Mouse (Mus musculus) MEL (cell line): ENCODE measurements around the gene Mfsd9. TPM values are rescaled to one million over a fixed set of nuclear protein-coding genes. Genes with fewer than 3 reads are reported as not detected.

Source experiments
- DNase-seq: peaks from one replicate; pipeline ENCODE4 v3.0.0; 2011; ENCODE audit warnings: low read depth, low spot score
- H3K27ac ChIP-seq: 2 replicates; pipeline ENCODE4 v1.5.1; 2012; ENCODE audit warnings: low read depth, mild to moderate bottlenecking, control low read depth, low read length, moderate library complexity; ENCODE audit not compliant: control insufficient read depth
- H3K27me3 ChIP-seq, 2 experiments: fragments of 150-350 bp in 1 of 2; sonication (generic) in 1 of 2; 2 replicates each; pipeline ENCODE4 v1.6.1; 2012; ENCODE audit warnings: low read length in 2 of 2, mild to moderate bottlenecking in 2 of 2, improper control_type of control experiment in 1 of 2, moderate library complexity in 1 of 2; ENCODE audit not compliant: insufficient read depth in 2 of 2, control insufficient read depth in 1 of 2
- H3K36me3 ChIP-seq, 2 experiments: 2 replicates each; pipeline ENCODE4 v1.6.1; 2012 to 2014; ENCODE audit warnings: low read length in 2 of 2, improper control_type of control experiment in 1 of 2, inconsistent platforms in 1 of 2, mild to moderate bottlenecking in 1 of 2; ENCODE audit not compliant: insufficient read depth in 2 of 2, control insufficient read depth in 1 of 2
- H3K4me1 ChIP-seq, 2 experiments: fragments of 150-350 bp in 1 of 2; sonication (generic) in 1 of 2; 2 replicates each; pipeline ENCODE4 v1.6.1; 2012; ENCODE audit warnings: low read length in 2 of 2, improper control_type of control experiment in 1 of 2, mild to moderate bottlenecking in 1 of 2; ENCODE audit not compliant: insufficient read depth in 2 of 2, control insufficient read depth in 1 of 2
- H3K4me3 ChIP-seq, 2 experiments: fragments of 150-350 bp in 1 of 2; sonication (generic) in 1 of 2; 2 replicates each; pipeline ENCODE4 v1.5.1; 2012; ENCODE audit warnings: low read depth in 2 of 2, low read length in 2 of 2, mild to moderate bottlenecking in 2 of 2, moderate library complexity in 2 of 2, control low read depth in 1 of 2, improper control_type of control experiment in 1 of 2; ENCODE audit not compliant: control insufficient read depth in 1 of 2, insufficient read depth in 1 of 2
- H3K79me2 ChIP-seq: 2 replicates; pipeline ENCODE4 v1.6.1; 2012; ENCODE audit warnings: mild to moderate bottlenecking, low read length, moderate library complexity; ENCODE audit not compliant: control insufficient read depth, poor library complexity, insufficient read depth
- H3K9ac ChIP-seq: 2 replicates; pipeline ENCODE4 v1.6.1; 2012; ENCODE audit warnings: low read depth, mild to moderate bottlenecking, control low read depth, low read length, moderate library complexity; ENCODE audit not compliant: control insufficient read depth, poor library complexity, severe bottlenecking
- H3K9me3 ChIP-seq: fragments of 150-350 bp; sonication (generic); replicated peaks from 2 replicates; pipeline ENCODE4 v1.6.1; 2012; ENCODE audit warnings: mild to moderate bottlenecking, low read length, improper control_type of control experiment, moderate library complexity; ENCODE audit not compliant: insufficient read depth
- CHD2 ChIP-seq: IDR thresholded peaks from 2 replicates; pipeline ENCODE4 v1.6.1; 2011; ENCODE audit warnings: low read length, improper control_type of control experiment
- ELF1 ChIP-seq: IDR thresholded peaks from 2 replicates; pipeline ENCODE4 v1.6.1; 2014; ENCODE audit warnings: low read depth, mild to moderate bottlenecking, inconsistent platforms, low read length, improper control_type of control experiment, moderate library complexity
- ETS1 ChIP-seq: IDR thresholded peaks from 2 replicates; pipeline ENCODE4 v1.6.1; 2012; ENCODE audit warnings: low read depth, mild to moderate bottlenecking, inconsistent platforms, low read length, improper control_type of control experiment, moderate library complexity
- GABPA ChIP-seq: IDR thresholded peaks from 2 replicates; pipeline ENCODE4 v1.6.1; 2012; ENCODE audit warnings: low read depth, mild to moderate bottlenecking, inconsistent platforms, low read length, improper control_type of control experiment, moderate library complexity
- HCFC1 ChIP-seq: IDR thresholded peaks from 2 replicates; pipeline ENCODE4 v1.6.1; 2012; ENCODE audit warnings: low read depth, mild to moderate bottlenecking, inconsistent platforms, low read length, improper control_type of control experiment, moderate library complexity
- JUND ChIP-seq: IDR thresholded peaks from 2 replicates; pipeline ENCODE4 v1.6.1; 2011; ENCODE audit warnings: low read depth, mild to moderate bottlenecking, improper control_type of control experiment, low read length
- MAFK ChIP-seq: IDR thresholded peaks from 2 replicates; pipeline ENCODE4 v1.6.1; 2011; ENCODE audit warnings: low read depth, mild to moderate bottlenecking, low read length, improper control_type of control experiment, borderline replicate concordance
- MAZ ChIP-seq: IDR thresholded peaks from 2 replicates; pipeline ENCODE4 v1.6.1; 2012; ENCODE audit warnings: low read depth, mild to moderate bottlenecking, inconsistent platforms, low read length, improper control_type of control experiment
- MYB ChIP-seq: IDR thresholded peaks from 2 replicates; pipeline ENCODE4 v1.6.1; 2011; ENCODE audit warnings: mild to moderate bottlenecking, low read depth, low read length, improper control_type of control experiment
- NELFE ChIP-seq: IDR thresholded peaks from 2 replicates; pipeline ENCODE4 v1.6.1; 2011; ENCODE audit warnings: low read depth, low read length, improper control_type of control experiment
- NRF1 ChIP-seq: IDR thresholded peaks from 2 replicates; pipeline ENCODE4 v1.6.1; 2014; ENCODE audit warnings: low read depth, mild to moderate bottlenecking, inconsistent platforms, low read length, improper control_type of control experiment, moderate library complexity; ENCODE audit not compliant: poor library complexity, insufficient read depth, severe bottlenecking
- POLR2A ChIP-seq, 2 experiments: IDR thresholded peaks; 2 replicates each; pipeline ENCODE4 v1.6.1; 2011 to 2012; ENCODE audit warnings: low read length in 2 of 2, mild to moderate bottlenecking in 2 of 2, control low read depth in 1 of 2, improper control_type of control experiment in 1 of 2, low read depth in 1 of 2, moderate library complexity in 1 of 2; ENCODE audit not compliant: control insufficient read depth in 1 of 2, insufficient read depth in 1 of 2, poor library complexity in 1 of 2
- RCOR1 ChIP-seq: IDR thresholded peaks from 2 replicates; pipeline ENCODE4 v1.6.1; 2012; ENCODE audit warnings: low read depth, mild to moderate bottlenecking, inconsistent platforms, low read length, improper control_type of control experiment
- SIN3A ChIP-seq: IDR thresholded peaks from 2 replicates; pipeline ENCODE4 v1.6.1; 2012; ENCODE audit warnings: low read length, improper control_type of control experiment, inconsistent platforms
- SMC3 ChIP-seq: IDR thresholded peaks from 2 replicates; pipeline ENCODE4 v1.6.1; 2011; ENCODE audit warnings: low read depth, low read length, improper control_type of control experiment
- TBP ChIP-seq: IDR thresholded peaks from 2 replicates; pipeline ENCODE4 v1.8.0; 2011; ENCODE audit warnings: low read depth, low read length, improper control_type of control experiment
- USF1 ChIP-seq: IDR thresholded peaks from 2 replicates; pipeline ENCODE4 v1.6.1; 2014; ENCODE audit warnings: low read depth, mild to moderate bottlenecking, inconsistent platforms, low read length, improper control_type of control experiment, moderate library complexity
- polyA plus RNA-seq, 2 experiments: library from polyadenylated mRNA; stranded (reverse) in 1 of 2; unstranded in 1 of 2; fragments of >175 nt in 1 of 2; fragments of >200 nt in 1 of 2; gene quantifications; 2 replicates each; pipeline versions ENCODE4 v1.2.1 to v1.2.4; 2012; ENCODE audit warnings: low replicate concordance in 2 of 2, low read depth in 1 of 2; ENCODE audit not compliant: insufficient read length in 2 of 2, insufficient read depth in 1 of 2, missing spikeins in 1 of 2
- total RNA-seq: library from RNA; depleted of rRNA; stranded (reverse); fragments of 300-350 nt; gene quantifications from 2 replicates; pipeline ENCODE4 v1.2.3, GENCODE M21; 2012; rRNA removed

Gene Mfsd9
- total RNA-seq: 0.59 and 1.0 TPM in 2 replicates
- polyA plus RNA-seq: 1 to 10 TPM in 1 of 2 experiments, not detected in 1; 1.4 TPM

DNA sequence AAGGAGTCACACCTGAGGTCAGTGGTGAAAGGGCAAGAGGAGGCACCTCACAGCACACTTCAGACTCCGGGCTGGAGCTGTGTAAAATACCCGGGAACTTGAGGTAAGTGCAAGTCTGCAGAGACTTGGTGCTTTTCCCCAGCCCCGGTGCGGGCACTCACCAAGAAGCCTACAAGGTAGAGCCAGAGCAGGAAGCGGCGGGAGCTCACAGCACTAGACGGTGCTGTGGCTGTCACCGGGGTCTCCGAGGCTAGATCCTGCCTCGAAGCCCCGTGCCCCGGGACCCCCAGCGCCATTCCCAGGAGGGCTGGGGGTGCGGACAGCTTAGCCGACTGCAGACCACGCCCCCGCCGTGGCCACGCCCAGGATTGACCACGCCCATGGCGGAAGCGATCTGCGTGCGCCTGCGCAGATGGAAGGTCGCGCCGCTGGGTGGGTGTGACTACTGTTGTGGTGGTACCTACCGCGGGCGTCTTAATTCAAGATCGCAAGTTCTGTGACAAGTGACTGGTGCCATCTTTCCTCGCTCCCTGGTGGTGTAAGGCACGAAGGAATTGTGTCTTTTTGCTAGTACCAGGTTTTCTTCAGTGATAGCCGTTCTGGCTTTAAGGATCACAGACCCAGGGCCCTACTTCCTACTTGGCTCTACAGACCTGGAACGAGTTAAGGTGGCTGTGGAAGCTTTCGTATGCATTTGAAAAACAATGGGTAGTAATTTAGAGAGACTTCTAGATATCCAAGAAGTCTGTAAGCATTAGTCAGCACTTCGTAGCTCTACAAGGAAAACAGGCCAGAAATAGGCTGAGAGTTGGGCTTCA lies at the start of gene Mfsd9:
Mfsd9 (minus strand) TSS at position 364 of the 818 bp plus-strand sequence.
- H3K9ac ChIP-seq: peak within 1 kb of the TSS; percentile 67
- H3K4me3 ChIP-seq: peak within 1 kb of the TSS; percentile 56 to 76
- 0 out of 2 replicates have a peak within 1 kb of the TSS, but pooled peaks have one; percentile 3 for H3K27ac ChIP-seq
- TF ChIP-seq SMC3 (no peak), CHD2 (no peak), NELFE (peak; percentile 45; the same call in 1 of the 2 replicates), ETS1 (no peak), MAFK (no peak), GABPA (no peak), ELF1 (peak; percentile 89), NRF1 (peak; percentile 86), SIN3A (peak; percentile 14; the same call in 1 of the 2 replicates), HCFC1 (peak; percentile 62; the same call in 1 of the 2 replicates), MYB (no peak), USF1 (no peak), MAZ (no peak), TBP (no peak), JUND (no peak), RCOR1 (no peak), POLR2A (IDR thresholded peaks at IDR 0.05; ENCODE audit: control insufficient read depth in 1 of 2, insufficient read depth in 1 of 2, low read depth in 1 of 2, low read length in 2 of 2, poor library complexity in 1 of 2) (peak; percentile 14 to 71; a peak in 2 of 4 replicates)
- peaks cover 0 to 5% of the 10 kb centered on the region in 2 experiments; a peak in 1 of 4 replicates for H3K4me1 ChIP-seq
- H3K36me3 ChIP-seq: peaks cover 0 to 5% of the 10 kb centered on the region in 2 experiments; a peak in 2 of 4 replicates
- H3K9me3 ChIP-seq: no peaks in the 10 kb centered on the region
- DNase-seq: peak; percentile 92
- H3K79me2 ChIP-seq: no peaks in the 10 kb centered on the region
- H3K27me3 ChIP-seq: no peaks in the 10 kb centered on the region

DNA sequence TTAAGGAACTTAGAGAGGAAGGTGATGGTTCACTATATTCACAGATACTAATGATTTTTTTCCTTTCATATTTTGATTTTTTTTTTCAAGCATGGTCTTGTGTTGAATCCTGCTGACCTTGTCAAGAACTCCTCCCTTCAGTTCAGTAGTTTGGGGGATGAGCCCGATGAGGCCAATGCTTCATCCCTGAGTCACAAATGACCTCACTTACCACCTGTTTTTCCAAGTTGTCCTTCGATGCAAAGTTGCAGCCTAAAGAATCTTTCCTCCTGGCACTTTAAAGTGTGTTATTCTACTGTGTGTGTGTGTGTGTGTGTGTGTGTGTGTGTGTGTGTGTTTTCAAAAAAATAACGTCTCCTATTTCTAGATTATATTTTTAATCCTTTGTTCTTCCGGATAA lies 45.0 kb upstream of the Mfsd9 start:
- H3K4me3 ChIP-seq: no peak overlapping the region
- H3K79me2 ChIP-seq: no peaks in the 10 kb centered on the region
- no peak for DNase-seq
- H3K36me3 ChIP-seq: no peaks in the 10 kb centered on the region
- H3K27me3 ChIP-seq: no peaks in the 10 kb centered on the region
- no peaks in the 10 kb centered on the region for H3K4me1 ChIP-seq
- TF ChIP-seq RCOR1: no peak
- TF ChIP-seq CHD2: no peak
- no peaks in the 10 kb centered on the region for H3K9me3 ChIP-seq
- H3K27ac ChIP-seq: no peak overlapping the region
- H3K9ac ChIP-seq: no peak overlapping the region
